ENCODE assay signal across 20 mouse cellular contexts in the genomic region with DNA sequence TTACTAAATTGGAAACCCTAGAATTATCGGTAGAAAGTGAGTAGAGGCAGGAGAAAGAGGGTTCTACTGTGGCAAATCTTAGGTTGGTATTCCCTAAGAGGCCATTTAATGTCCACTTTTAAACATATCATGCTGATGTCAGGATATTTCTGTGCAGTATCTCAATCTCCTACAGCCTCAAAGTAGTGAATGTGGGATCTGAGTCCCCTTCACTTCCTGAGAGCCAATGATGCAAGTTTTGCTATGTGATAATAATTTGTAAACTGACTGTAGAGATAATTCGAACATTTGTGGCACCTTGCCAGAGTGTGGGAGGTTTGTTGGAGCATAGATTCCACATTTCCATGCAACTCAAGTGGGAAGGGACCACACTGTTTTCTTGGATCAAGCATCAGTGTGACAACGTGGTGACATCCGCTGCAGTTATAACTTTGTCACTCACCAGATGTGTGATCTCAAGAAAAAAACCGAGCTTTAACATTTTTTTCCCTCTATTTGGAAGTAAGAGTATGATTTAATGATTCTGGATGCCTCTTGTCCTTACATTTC. TPM values are rescaled to one million over a fixed set of nuclear protein-coding genes. Genes with fewer than 3 reads are reported as not detected.
DNase-seq lines count a peak whose midpoint lies in the region; ATAC-seq lines count a peak whose summit lies in the region.
"Had no signal": no experiment of that assay in that cellular context is flagged by ENCODE, and none has a peak within 500 bp of the region (broad histone marks: within the 10 kb centered on the region; RNA-seq: fewer than 3 reads in every experiment).

No protein-coding gene starts in this region.

- H3K27me3 ChIP-seq in kidney, embryonic 16.5 days (ENCODE audit: insufficient read depth, low read length), result no peaks in the 10 kb centered on the region
- no peaks in the 10 kb centered on the region for H3K27me3 ChIP-seq in heart, embryonic 12.5 days (replicated peaks)
- H3K27me3 ChIP-seq: forebrain, embryonic 12.5 days; limb, embryonic 15.5 days had no signal

- no peak overlapping the region for H3K4me2 ChIP-seq in kidney, embryonic 16.5 days (replicated peaks; ENCODE audit: low read depth, low read length)
- no peak overlapping the region for H3K4me2 ChIP-seq in heart, embryonic 12.5 days
- H3K4me2 ChIP-seq: forebrain, embryonic 12.5 days; limb, embryonic 15.5 days had no signal

- WGBS in kidney, embryonic 16.5 days, result 62% methylated on average over 5 of the region's 5 CpGs
- WGBS in heart, embryonic 12.5 days, result 63% methylated on average over 5 of the region's 5 CpGs

- H3K9me3 ChIP-seq in kidney, embryonic 16.5 days (ENCODE audit: low read length), result no peaks in the 10 kb centered on the region
- no peaks in the 10 kb centered on the region for H3K9me3 ChIP-seq in heart, embryonic 12.5 days (replicated peaks)
- H3K9me3 ChIP-seq: forebrain, embryonic 12.5 days; limb, embryonic 15.5 days had no signal

- no peak overlapping the region for H3K9ac ChIP-seq in kidney, embryonic 16.5 days (replicated peaks; ENCODE audit: low read length)
- H3K9ac ChIP-seq in heart, embryonic 12.5 days, result no peak overlapping the region
- H3K9ac ChIP-seq: forebrain, embryonic 12.5 days; limb, embryonic 15.5 days had no signal

- H3K27ac ChIP-seq in kidney, embryonic 16.5 days (ENCODE audit: low read length), result no peak overlapping the region
- H3K27ac ChIP-seq in heart, embryonic 12.5 days (ENCODE audit: poor library complexity, severe bottlenecking), result no peak overlapping the region
- H3K27ac ChIP-seq: forebrain, embryonic 12.5 days; limb, embryonic 15.5 days; macrophage; stomach, postnatal 0 days had no signal

- no peaks in the 10 kb centered on the region for H3K36me3 ChIP-seq in kidney, embryonic 16.5 days (ENCODE audit: insufficient read depth, low read length)
- no peaks in the 10 kb centered on the region for H3K36me3 ChIP-seq in heart, embryonic 12.5 days
- H3K36me3 ChIP-seq: forebrain, embryonic 12.5 days; limb, embryonic 15.5 days had no signal

- ATAC-seq in kidney, embryonic 16.5 days (ENCODE audit: low FRiP score, low TSS enrichment), result no peak
- ATAC-seq in heart, embryonic 12.5 days (ENCODE audit: insufficient number of reproducible peaks, low FRiP score), result no peak
- ATAC-seq: CD4-positive, CD25-positive, alpha-beta regulatory T cell, adult 4 months had no signal

- peak; percentile 23 for DNase-seq in kidney, postnatal 10 days
- peak; percentile 60 for DNase-seq in brain, adult 2 months (ENCODE audit: low read depth, low spot score)
- peak; percentile 11 to 66 for DNase-seq in layer of hippocampus, adult 18-20 months (ENCODE audit: low spot score in 2 of 2)
- peak; percentile 29 for DNase-seq in lung, postnatal 10 days
- no peak for DNase-seq in neural tube, embryonic 10.5 days (ENCODE audit: extremely low spot score, low spot score)
- no peak for DNase-seq in embryo, embryonic 10 days (ENCODE audit: low spot score)
- DNase-seq: cerebellum, adult 8-10 months; heart, adult 11 months had no signal

- H3K4me3 ChIP-seq in kidney, embryonic 16.5 days (ENCODE audit: low read length), result no peak overlapping the region
- no peak overlapping the region for H3K4me3 ChIP-seq in heart, embryonic 12.5 days
- H3K4me3 ChIP-seq: forebrain, embryonic 12.5 days; limb, embryonic 15.5 days had no signal

- no peaks in the 10 kb centered on the region for H3K4me1 ChIP-seq in kidney, embryonic 16.5 days (ENCODE audit: insufficient read depth, low read length)
- H3K4me1 ChIP-seq in heart, embryonic 12.5 days (replicated peaks), result no peaks in the 10 kb centered on the region
- H3K4me1 ChIP-seq: forebrain, embryonic 12.5 days; limb, embryonic 15.5 days had no signal

RNA-seq across cellular contexts. Expression of a gene that starts 49.5 kb away (rescaled TPM):
- polyA plus RNA-seq in kidney, embryonic 16.5 days (2015; fragmentation: Nextera tagmentation; extraction: Ambion mirVana), result not detected in 2 replicates
- not detected for total RNA-seq in layer of hippocampus, adult 18-20 months (2021)
- not detected in 2 replicates for polyA plus RNA-seq in heart, embryonic 12.5 days (2016; fragmentation: Nextera tagmentation; extraction: Ambion mirVana)
- total RNA-seq: heart, postnatal 14 days; layer of hippocampus, adult 8-10 months; midbrain, postnatal 0 days; neutrophil, adult 5-6 weeks had no signal
- polyA plus RNA-seq: CD4-positive, CD25-positive, alpha-beta regulatory T cell, adult 4 months; embryonic facial prominence, embryonic 11.5 days; forebrain, embryonic 12.5 days; limb, embryonic 15.5 days; macrophage; midbrain, postnatal 0 days; stomach, postnatal 0 days had no signal

Comparison
In these comparisons a context has a peak if more than half of its experiments do, and no peak if none do; other contexts are left out.
1. DNase-seq: peak in kidney, postnatal 10 days (single experiment), brain, adult 2 months (single experiment), layer of hippocampus, adult 18-20 months (2 of 2) and lung, postnatal 10 days (single experiment); none in neural tube, embryonic 10.5 days (single experiment) and embryo, embryonic 10 days (single experiment).